Mouse (Mus musculus): ENCODE measurements around the gene Rapsn. TPM values are rescaled to one million over a fixed set of nuclear protein-coding genes. Genes with fewer than 3 reads are reported as not detected.

Gene Rapsn
- total RNA-seq, 4 experiments from 2014 or later, result 28.6 to 33.9 (median 30.9) TPM

DNA sequence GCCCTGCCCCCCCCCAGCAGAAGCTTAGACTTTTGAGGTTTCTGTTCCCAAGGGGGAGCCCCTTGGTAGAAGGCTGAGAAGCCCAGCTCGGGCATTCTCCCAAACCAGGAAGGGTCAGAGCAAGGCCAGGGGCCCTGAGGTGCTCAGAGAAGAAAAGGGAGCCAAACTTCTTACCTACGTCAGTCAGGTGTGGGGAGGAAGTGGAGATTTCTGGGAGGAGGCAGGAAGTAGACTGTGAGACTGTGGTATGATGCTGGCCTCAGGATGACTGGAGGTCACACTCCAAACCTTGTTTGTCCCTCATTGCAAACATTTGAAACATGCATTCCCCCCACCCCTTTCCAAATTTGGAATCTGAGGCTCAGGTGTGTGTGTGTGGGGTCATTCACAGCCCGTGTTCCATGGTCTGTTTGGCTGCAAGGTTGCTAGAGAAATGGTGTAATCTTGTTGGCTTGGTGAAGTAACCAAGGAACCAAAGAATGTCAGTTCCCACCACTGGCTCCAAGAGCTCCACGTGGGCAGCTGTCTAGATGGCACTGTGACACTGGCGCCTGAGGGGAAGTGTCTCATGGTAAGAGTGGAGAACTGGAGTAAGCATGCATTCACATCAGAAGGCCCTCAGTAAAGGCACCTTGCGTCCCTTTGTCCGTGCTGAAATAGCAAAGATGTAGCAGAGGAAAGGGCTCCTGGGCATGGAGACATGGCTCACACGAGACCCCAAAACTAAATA is 45.5 kb downstream of the Rapsn start:
- no peak for DNase-seq (ENCODE audit: low spot score in 2 of 2)

DNA sequence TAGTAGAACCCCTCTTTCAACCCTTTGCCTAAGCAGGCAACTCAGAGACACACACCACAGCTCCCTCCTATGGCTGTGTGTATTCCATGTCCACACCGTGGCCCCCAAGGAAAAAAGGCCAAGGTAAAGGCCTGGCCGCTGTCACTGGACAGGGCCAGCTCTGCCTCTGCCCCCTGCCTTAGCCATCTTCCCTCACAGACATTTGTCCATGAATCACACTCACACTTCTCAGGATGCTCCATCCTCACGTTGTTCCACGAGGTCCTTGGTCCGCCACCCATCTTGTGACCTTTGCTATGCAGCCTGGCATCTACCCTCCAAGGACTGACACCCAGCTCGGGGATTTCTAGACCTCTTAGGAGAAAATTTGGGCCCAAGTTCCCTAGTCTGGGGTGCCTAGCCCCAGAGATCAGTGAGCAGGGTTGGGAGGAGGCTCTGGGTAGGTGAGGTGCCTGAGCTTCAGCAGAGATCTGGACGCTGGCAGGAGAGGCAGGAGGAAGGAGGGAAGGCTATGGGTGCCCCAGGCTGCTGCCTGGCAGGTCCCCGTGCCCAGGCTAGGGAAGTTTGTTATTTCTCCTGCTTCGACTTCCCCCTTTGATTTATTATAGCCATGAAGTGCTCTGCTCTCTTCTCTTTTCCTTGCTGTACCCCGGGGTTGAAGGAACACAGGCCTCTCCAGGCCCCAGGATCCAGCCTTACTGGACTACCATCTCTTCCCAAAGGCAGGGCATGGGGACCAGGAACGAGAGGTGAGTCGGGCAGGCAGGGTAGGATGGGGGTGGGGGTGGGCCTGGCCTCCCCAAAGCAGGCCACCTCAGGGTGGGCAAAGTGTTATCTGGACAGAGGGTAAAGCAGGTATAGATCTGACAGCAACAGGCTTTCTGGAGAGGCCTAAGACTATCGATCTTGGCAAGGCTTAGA is 46.6 kb downstream of the Rapsn start, which contains the start of gene Spi1:
Spi1 (plus strand) TSS at position 616 of the 921 bp plus-strand sequence.
- no peak for DNase-seq (ENCODE audit: low spot score in 2 of 2)

DNA sequence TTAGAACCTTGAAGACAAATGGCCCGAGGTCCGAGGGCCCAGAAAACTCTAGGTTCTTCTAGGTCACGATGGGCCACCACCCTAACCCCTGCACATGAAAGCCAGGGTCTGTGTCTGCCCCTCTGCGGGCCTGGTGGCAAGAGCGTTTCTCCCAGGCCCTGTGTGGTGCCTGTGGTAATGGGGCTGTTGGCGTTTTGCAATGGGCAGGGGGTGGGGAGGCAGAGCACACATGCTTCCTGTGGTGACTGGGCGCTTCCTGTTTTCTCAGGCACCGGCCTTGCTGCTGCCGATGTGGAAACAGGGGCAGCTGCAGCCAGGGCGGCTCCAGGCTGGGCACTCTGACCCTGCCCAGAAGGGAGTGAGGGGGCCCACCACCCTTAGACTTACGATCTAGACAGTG is 47.4 kb downstream of the Rapsn start:
- DNase-seq (ENCODE audit: low spot score in 2 of 2), result no peak

DNA sequence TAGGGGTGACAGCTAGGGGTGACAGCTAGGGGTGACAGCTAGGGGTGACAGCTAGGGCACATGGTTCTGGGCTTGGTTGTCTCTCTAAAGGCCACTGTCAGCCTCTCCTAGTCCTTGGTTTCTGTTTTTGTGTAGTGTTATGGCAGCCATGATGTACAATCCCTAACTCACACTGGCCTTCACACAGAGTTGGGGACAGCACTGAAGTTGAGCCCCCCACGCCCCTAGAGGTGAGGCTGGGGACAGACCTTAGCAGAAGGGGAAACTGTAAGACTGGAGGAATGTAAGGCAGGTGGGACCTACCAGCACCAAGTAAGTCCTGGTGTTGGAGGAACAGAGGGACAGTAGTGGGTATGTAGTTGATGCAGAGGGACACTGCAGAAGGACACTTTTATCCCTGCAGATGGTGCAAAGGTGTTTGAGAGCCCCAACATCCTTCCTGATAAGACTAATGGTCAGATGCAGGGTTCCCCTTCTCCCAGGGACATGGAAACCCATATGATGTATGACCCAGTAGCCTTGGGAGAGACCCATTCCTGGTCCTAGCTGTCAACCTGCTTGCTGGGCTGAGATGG is 48.0 kb downstream of the Rapsn start:
- DNase-seq (ENCODE audit: low spot score in 2 of 2), result no peak

DNA sequence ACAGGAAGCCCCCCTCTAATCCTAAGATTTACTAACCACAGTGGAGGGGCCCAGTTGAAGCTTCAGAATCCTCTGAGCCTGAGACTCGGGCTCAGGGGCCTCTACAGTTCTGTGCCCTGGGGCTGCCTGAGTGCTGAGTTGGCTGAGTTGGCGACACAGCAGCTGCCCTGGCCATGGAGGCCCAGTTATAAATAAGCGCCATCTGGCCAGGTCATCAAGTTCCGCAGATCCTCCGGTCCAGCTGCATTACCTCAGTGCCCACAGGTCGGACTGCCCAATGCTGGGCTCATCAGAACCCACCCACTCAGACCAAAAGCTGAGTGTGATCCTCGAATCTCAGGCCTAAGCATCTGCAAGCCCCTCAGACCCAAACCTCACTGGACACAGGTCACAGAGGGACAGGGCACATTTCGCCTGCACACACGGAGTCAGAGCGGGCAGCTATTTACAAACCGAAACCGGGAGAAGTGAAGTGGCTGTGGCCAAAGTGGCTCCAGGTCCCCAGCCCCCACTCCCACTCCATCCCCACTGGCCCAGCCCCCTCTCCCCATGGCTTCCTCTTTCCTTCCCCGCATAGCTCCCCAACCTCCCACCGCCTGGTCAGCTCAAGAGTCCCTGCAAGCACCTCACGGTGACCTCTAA is 48.9 kb downstream of the Rapsn start:
- peak; percentile 63 to 78 for DNase-seq (ENCODE audit: low spot score in 2 of 2)

DNA sequence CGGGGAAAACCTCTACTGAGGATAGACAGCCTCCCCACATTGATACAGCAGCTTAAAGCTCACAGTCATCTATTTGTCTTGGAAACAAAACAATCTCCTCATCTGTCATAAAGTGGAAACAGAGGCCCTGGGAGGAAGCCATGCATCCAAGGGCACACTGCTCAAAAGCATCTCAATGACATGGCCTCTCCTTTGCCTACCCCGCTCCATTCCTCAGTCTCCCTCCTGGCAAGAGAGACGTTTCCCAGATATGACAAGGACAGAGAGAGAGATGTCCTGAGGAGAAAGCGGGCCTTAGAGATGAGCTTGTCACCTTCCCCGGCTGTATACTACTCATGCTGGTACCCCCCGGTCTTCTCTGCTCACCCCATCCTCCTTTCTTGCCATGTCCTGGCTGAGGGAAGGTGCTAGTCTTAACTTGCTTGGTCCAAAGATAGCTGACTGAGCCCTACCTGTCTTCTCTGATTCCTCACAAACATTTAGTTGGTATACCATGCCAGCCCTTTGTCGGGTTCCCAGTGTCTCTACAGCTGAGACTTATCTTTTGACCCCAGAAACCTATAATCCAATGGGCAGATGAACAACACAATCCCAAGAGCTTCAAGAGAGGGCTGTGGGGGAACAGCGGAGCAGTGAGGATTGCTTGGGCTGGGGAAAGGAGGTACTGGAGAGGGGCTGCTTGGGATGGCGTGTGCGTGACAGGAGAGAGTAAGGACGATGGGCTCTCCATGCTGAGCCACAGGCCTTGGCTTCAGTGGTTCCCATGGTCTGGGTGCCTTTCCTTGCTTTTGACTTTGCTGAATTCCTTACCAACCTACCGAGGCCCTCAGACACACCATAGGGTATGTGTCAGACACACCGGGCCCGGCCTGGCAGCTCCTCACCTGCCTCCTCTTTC is 50.3 kb downstream of the Rapsn start:
- DNase-seq (ENCODE audit: low spot score in 2 of 2), result no peak

DNA sequence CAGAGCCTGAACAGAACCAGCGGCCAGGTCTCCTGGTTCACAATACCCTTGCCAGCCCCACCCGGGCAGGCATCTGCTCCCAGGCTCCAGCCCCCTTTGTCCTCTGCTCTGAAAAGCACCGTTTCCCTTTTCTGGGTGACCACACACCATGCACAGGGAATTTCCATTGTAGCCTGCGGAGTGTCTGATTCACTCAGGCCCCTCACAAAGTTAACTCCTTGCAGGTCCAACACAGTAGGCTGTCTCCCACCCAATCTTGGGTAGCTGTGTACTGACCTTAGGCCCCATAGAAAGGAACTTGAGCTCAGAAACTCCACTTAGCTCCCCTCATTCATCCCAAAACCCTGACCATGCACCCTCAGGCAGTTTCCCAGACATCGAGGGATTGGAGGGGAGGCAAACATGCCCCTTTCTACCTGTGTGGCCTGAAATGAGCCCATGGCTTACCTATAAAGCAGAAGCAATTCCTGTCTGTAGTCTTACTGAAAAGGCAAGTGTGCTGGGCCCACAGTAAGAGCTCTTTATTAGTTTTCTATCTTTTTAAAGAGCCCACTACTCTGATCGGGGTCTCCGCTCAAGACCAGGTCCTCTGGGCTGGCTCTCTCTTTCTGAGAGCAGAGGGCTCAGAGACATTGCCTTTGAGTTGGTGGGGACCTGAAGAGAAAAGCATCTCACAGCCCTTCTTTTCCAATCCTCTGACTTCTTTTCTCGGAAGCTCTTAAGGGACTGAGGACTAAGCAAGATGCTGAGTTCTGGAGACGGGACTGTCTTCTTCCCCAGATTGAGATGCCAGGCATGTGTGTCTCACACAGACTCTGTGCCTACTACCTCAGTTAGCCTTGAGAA is 51.2 kb downstream of the Rapsn start:
- no peak for DNase-seq (ENCODE audit: low spot score in 2 of 2)

DNA sequence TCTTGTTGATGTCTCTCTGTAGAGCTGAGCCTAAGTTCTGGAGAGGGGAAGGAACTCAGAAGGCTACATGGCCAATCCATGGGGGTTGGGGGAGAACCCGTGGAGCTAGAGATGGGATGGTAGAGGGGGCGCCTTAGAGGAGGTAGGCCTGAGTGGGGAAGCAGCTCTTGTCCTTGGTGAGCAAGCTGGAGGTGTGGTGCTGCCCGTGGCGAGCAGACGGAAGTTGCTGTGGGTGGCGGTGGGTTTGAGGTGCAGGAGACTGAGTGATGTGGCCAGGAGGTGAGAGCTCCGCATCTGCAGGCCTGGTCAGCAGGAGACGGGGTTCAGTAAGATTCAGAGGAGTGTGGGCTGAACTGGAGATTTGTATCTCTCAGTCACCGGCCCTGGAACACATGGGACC is 52.0 kb downstream of the Rapsn start:
- no peak for DNase-seq (ENCODE audit: low spot score in 2 of 2)

DNA sequence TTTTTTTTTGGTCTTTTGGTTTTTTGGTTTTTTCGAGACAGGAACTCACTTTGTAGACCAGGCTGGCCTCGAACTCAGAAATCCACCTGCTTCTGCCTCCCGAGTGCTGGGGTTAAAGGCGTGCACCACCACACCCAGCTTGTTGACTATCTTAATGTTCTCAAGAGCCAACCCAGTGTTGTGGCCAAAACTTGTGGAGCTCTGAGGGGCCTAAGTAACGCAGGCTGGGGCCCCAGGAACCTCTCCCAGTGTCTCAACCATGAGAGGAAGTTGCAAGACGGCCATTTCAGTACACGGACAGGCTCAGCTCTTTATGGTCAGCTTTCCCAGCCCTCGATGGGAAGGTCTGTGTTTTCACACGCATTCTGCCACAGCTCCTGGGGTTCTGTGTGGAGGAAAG is 53.6 kb downstream of the Rapsn start:
- DNase-seq (ENCODE audit: low spot score in 2 of 2), result no peak

DNA sequence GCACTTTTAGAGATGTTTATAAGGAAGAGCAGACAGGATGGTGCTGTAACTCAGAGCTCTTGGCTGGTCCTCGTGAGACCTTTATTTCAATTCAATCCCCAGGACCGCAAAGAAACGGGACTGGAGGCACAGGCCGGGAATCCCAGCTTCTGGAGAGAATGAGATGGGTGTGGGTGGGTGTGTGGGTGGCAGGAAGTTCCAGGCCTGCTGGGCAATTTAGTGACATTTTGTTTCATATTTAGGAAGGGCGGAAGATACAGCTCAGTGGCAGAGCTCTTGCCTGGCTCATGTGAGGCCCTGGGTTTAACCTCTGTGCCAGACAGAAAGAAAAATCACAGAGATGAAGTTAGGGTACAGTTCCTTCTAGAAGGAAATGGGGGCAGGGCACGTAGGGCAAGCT is 54.8 kb downstream of the Rapsn start:
- DNase-seq (ENCODE audit: low spot score in 2 of 2), result no peak

DNA sequence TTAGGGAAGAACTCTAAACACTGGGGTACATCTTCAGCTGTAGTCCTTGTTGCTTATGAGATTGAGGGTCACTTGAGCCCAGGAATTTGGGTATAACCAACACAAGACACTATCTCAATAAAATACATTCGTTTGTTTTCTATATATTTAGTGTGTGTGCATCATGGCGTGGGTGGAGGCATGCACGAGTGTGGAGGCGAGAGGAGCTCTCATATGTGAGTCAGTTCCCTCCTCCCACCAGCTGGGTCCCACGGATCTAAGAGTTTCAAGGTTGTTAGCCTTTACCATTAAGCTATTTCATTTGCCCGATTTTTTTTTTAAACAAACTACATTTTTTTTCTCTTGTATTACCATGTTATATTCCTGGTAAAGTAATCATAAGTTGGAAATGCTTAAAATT is 55.4 kb downstream of the Rapsn start:
- no peak for DNase-seq (ENCODE audit: low spot score in 2 of 2)

Other genes starting within 250 kb of the Rapsn start
- gene Mtch2, start 188.5 kb upstream of the Rapsn start, total RNA-seq (2022), result 100 to 1,000 TPM; 151 to 157 (median 154) TPM
- gene C1qtnf4, start 149.8 kb upstream of the Rapsn start, total RNA-seq (2022), result 1 to 10 TPM; 7.6 to 9.8 (median 8.5) TPM
- 10 to 100 TPM; 17.9 to 24.0 (median 22.6) TPM for gene Kbtbd4, start 130.9 kb upstream of the Rapsn start, total RNA-seq (2022)
- gene Ndufs3, start 130.8 kb upstream of the Rapsn start, total RNA-seq (2022), result 100 to 1,000 TPM; 495 to 615 (median 547) TPM
- gene Celf1, start 95.2 kb upstream of the Rapsn start, total RNA-seq (2022), result 10 to 100 TPM; 50.7 to 66.2 (median 63.7) TPM
- gene Psmc3, start 18.4 kb downstream of the Rapsn start, total RNA-seq (2022), result 100 to 1,000 TPM; 199 to 280 (median 234) TPM
- gene Slc39a13, start 34.8 kb downstream of the Rapsn start, total RNA-seq (2022), result 10 to 100 TPM; 19.9 to 21.4 (median 20.9) TPM
- gene Spi1, start 46.8 kb downstream of the Rapsn start, total RNA-seq (2022), result under 1 TPM in 3 of 4 experiments, not detected in 1; 0.40 to 0.56 (median 0.44) TPM
- gene Mybpc3, start 82.5 kb downstream of the Rapsn start, total RNA-seq (2022), result under 1 TPM; 0.29 to 0.36 (median 0.31) TPM
- 1 to 10 TPM; 1.5 to 3.4 (median 2.2) TPM for gene Madd, start 148.2 kb downstream of the Rapsn start, total RNA-seq (2022)
- 10 to 100 TPM; 20.7 to 31.4 (median 24.5) TPM for gene Nr1h3, start 167.2 kb downstream of the Rapsn start, total RNA-seq (2022)
- gene Acp2, start 167.3 kb downstream of the Rapsn start, total RNA-seq (2022), result 10 to 100 TPM; 10.2 to 11.1 (median 10.5) TPM
- gene Ddb2, start 201.4 kb downstream of the Rapsn start, total RNA-seq (2022), result 1 to 10 TPM; 1.2 to 3.5 (median 2.0) TPM
- gene Pacsin3, start 220.3 kb downstream of the Rapsn start, total RNA-seq (2022), result 100 to 1,000 TPM; 324 to 413 (median 369) TPM
- 100 to 1,000 TPM; 170 to 194 (median 181) TPM for gene Arfgap2, start 229.4 kb downstream of the Rapsn start, total RNA-seq (2022)

Data from gastrocnemius, adult 8-10 months (tissue).